Mouse (Mus musculus) lung, embryonic 14.5 days (tissue): Measurements from ENCODE around the gene 2010315B03Rik. TPM values are rescaled to one million over a fixed set of nuclear protein-coding genes. Genes with fewer than 3 reads are reported as not detected.

Experiments
- ATAC-seq: fragments of 200-750 bp; cut with Nextera tagmentation; 2 replicates; pipeline ENCODE4 v1.8.0; 2017; ENCODE audit warnings: mild to moderate bottlenecking, moderate TSS enrichment, moderate library complexity; ENCODE audit not compliant: insufficient read depth
- DNase-seq: peaks from one replicate; pipeline ENCODE4 v3.0.0-alpha.2; 2015
- H3K27ac ChIP-seq: fragments of 300-500 bp; sonication (generic); 2 replicates; pipeline ENCODE4 v1.5.1; 2014; ENCODE audit warnings: low read depth, mild to moderate bottlenecking, moderate library complexity
- H3K27me3 ChIP-seq: fragments of 300-500 bp; sonication (generic); 2 replicates; pipeline ENCODE4 v1.6.1; 2014; ENCODE audit warnings: low read length, control low read depth; ENCODE audit not compliant: insufficient read depth
- H3K36me3 ChIP-seq: fragments of 300-500 bp; sonication (generic); 2 replicates; pipeline ENCODE4 v1.6.1; 2014; ENCODE audit warnings: control low read depth; ENCODE audit not compliant: insufficient read depth
- H3K4me1 ChIP-seq: fragments of 300-500 bp; sonication (generic); 2 replicates; pipeline ENCODE4 v1.6.1; 2014; ENCODE audit warnings: antibody characterized with exemption, control low read depth; ENCODE audit not compliant: insufficient read depth
- H3K4me2 ChIP-seq: fragments of 300-500 bp; sonication (generic); 2 replicates; pipeline ENCODE4 v1.6.1; 2014; ENCODE audit warnings: mild to moderate bottlenecking
- H3K4me3 ChIP-seq: fragments of 300-500 bp; sonication (generic); 2 replicates; pipeline ENCODE4 v1.5.1; 2014; ENCODE audit warnings: low read depth, low read length
- H3K9ac ChIP-seq: fragments of 300-500 bp; sonication (generic); 2 replicates; pipeline ENCODE4 v1.6.1; 2014
- H3K9me3 ChIP-seq: fragments of 300-500 bp; sonication (generic); 2 replicates; pipeline ENCODE4 v1.6.1; 2016; ENCODE audit warnings: low read depth, low read length, control low read depth
- CTCF ChIP-seq: IDR thresholded peaks from 2 replicates; pipeline ENCODE4 v1.5.1; 2016; ENCODE audit warnings: antibody characterized with exemption, low read depth
- WGBS: fragments of 180-500 bp; shearing (Covaris S2); extraction: QIAGEN DNeasy Blood & Tissue Kit; methylation state at CpG from one replicate; pipeline ENCODE4 v1.1.7; 2014; 5-methylcytosine and 5-hydroxymethylcytosine counted together
- polyA plus RNA-seq: library from polyadenylated mRNA; unstranded; fragments of >200 nt; fragmentation: Nextera tagmentation; extraction: Ambion mirVana; gene quantifications from 2 replicates; pipeline ENCODE4 v1.2.1, GENCODE M21; 2014

The 2010315B03Rik gene
- polyA plus RNA-seq, 1 experiment from 2014 or later: 7.5 TPM

- H3K4me3 ChIP-seq: no peak overlapping the region
- peaks cover 9% of the 10 kb centered on the region; the same call in 1 of the 2 replicates for H3K9me3 ChIP-seq
- ATAC-seq (no peak), DNase-seq (no peak)
- no peak overlapping the region for H3K9ac ChIP-seq
- H3K4me1 ChIP-seq: no peaks in the 10 kb centered on the region
- 0 out of 2 replicates have a peak, but pooled peaks cover 5% of the 10 kb centered on the region for H3K36me3 ChIP-seq
- H3K27me3 ChIP-seq: no peaks in the 10 kb centered on the region
- TF ChIP-seq CTCF: no peak
- WGBS: 45% methylated on average over 2 of the region's 2 CpGs
- no peak overlapping the region for H3K27ac ChIP-seq
- no peak overlapping the region for H3K4me2 ChIP-seq
Observed at GRCm38 (mm10) chr9:124279300-124279699, 33.2 kb downstream of the 2010315B03Rik start.

DNA sequence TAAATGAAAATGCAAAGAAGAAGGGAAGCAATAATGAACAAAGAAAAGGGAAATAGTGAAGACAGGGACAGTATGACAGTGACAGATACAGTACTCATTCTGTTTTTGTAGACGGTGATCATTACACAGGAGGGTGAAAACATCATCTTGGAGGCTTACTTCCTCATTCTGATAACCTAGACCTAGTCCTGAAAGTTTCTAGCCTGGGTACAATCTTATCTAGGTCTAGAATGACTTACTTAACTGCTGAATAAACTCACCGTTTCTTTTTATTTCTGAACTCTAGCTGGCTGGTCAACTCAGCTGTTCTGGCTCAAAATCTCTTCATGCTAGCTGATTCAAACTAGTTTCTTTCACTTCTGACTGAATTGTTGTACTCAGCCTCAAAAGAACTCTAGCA lies 37.4 kb downstream of the 2010315B03Rik start:
- no peak overlapping the region for H3K4me3 ChIP-seq
- DNase-seq: no peak
- H3K36me3 ChIP-seq: peaks cover 10% of the 10 kb centered on the region
- TF ChIP-seq CTCF: no peak
- peaks cover 39% of the 10 kb centered on the region for H3K9me3 ChIP-seq
- no peak overlapping the region for H3K27ac ChIP-seq
- no peaks in the 10 kb centered on the region for H3K27me3 ChIP-seq
- no peak overlapping the region for H3K4me2 ChIP-seq
- 91% methylated on average over 2 of the region's 2 CpGs for WGBS
- H3K9ac ChIP-seq: no peak overlapping the region
- no peak for ATAC-seq
- no peaks in the 10 kb centered on the region for H3K4me1 ChIP-seq

DNA sequence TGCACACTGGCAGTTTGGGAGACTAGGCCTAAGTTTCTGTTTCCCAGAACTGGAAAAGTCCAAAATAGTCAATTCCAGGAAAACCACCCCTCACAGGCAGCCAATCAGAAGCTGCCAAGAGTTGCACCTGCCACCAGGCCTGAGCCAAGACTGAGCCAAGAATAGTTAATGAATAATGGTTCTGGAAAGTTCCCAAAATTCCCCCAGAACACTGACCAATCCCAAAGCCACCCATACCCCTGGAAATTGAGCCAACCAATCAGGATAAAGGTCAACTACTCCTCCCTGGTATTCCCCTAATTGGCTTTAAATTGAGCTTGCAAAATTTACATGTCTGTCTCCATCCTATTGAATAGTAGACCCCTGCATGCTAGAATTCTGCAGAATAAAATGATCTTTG lies 39.3 kb downstream of the 2010315B03Rik start:
- no peak overlapping the region for H3K27ac ChIP-seq
- no peak overlapping the region for H3K4me2 ChIP-seq
- H3K9me3 ChIP-seq: peaks cover 57% of the 10 kb centered on the region
- no peak overlapping the region for H3K4me3 ChIP-seq
- H3K36me3 ChIP-seq: peaks cover 23% of the 10 kb centered on the region
- no peak overlapping the region for H3K9ac ChIP-seq
- no peaks in the 10 kb centered on the region for H3K4me1 ChIP-seq
- DNase-seq (no peak), ATAC-seq (no peak)
- no peak for TF ChIP-seq CTCF
- no peaks in the 10 kb centered on the region for H3K27me3 ChIP-seq

- Histone ChIP-seq H3K36me3 (peaks cover 21% of the 10 kb centered on the region), H3K4me2 (no peak overlapping the region), H3K9me3 (peaks cover 35% of the 10 kb centered on the region), H3K4me3 (no peak overlapping the region), H3K4me1 (no peaks in the 10 kb centered on the region), H3K27ac (no peak overlapping the region), H3K27me3 (no peaks in the 10 kb centered on the region), H3K9ac (no peak overlapping the region)
- DNase-seq (peak; percentile 67), ATAC-seq (peak; percentile 90)
- 25% methylated on average over 2 of the region's 2 CpGs for WGBS
- TF ChIP-seq CTCF: no peak
Observed at GRCm38 (mm10) chr9:124267929-124268328, 44.6 kb downstream of the 2010315B03Rik start.

DNA sequence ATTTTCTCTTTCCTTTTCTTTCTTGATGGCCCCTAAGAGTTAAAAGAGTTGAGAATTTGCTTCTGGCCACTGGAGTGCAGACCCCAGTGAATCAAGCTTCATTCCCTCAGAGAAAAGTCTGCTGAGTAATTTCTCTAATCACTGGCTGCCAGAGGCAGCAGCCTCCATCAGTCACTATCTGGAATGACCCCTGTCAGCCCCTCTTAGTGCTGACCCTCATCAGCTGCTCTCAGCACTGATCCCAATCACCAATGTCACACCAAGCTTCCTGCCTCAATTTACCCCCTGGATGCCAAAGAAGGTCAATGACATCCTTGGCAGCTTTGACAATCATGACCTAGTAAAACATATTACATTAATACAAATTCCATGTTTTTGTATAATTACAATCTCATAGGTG lies 45.0 kb downstream of the 2010315B03Rik start:
- no peaks in the 10 kb centered on the region for H3K4me1 ChIP-seq
- H3K9ac ChIP-seq: no peak overlapping the region
- no peak; the same call in 1 of the 2 replicates for ATAC-seq
- TF ChIP-seq CTCF: no peak
- no peak overlapping the region for H3K4me2 ChIP-seq
- peaks cover 33% of the 10 kb centered on the region for H3K9me3 ChIP-seq
- no peak overlapping the region for H3K27ac ChIP-seq
- H3K27me3 ChIP-seq: no peaks in the 10 kb centered on the region
- H3K4me3 ChIP-seq: no peak overlapping the region
- no peak for DNase-seq
- peaks cover 21% of the 10 kb centered on the region for H3K36me3 ChIP-seq

GRCm38 (mm10) chr9:124262987-124263717 lies 49.3 kb downstream of the 2010315B03Rik start:
- Histone ChIP-seq H3K4me2 (no peak overlapping the region), H3K27ac (no peak overlapping the region), H3K4me1 (no peaks in the 10 kb centered on the region), H3K27me3 (no peaks in the 10 kb centered on the region), H3K4me3 (no peak overlapping the region), H3K9me3 (no peaks in the 10 kb centered on the region), H3K36me3 (no peaks in the 10 kb centered on the region), H3K9ac (no peak overlapping the region)
- TF ChIP-seq CTCF: no peak
- DNase-seq (no peak), ATAC-seq (no peak)
- 77% methylated on average over 4 of the region's 4 CpGs for WGBS

DNA sequence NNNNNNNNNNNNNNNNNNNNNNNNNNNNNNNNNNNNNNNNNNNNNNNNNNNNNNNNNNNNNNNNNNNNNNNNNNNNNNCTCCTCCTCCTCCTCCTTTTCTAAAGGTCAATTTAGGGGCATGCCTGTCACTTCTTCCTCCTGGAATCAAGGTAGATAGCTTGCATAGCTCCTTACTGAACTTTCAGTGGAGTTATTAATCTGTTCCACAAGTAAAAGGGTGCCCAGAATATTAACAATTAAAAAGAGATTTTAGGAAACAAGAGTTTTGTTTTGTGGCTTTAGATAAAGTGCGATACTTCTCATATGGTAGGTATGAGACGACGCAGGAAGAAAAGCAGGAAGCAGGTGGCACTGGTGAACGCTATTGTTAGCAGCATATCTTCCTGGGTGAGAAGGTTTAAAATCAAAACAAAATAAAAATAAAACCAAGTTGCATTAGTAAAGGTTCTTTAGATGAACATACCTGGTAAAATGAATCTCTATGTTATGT lies 54.4 kb downstream of the 2010315B03Rik start:
- no peak for TF ChIP-seq CTCF
- Histone ChIP-seq H3K36me3 (no peaks in the 10 kb centered on the region), H3K27me3 (no peaks in the 10 kb centered on the region), H3K4me3 (no peak overlapping the region), H3K4me1 (no peaks in the 10 kb centered on the region), H3K4me2 (no peak overlapping the region), H3K27ac (no peak overlapping the region), H3K9me3 (peaks cover 18% of the 10 kb centered on the region), H3K9ac (no peak overlapping the region)
- 52% methylated on average over 4 of the region's 4 CpGs for WGBS
- ATAC-seq: no peak
- DNase-seq: no peak
